Mouse (Mus musculus) myocyte (in vitro differentiated cells): ENCODE measurements around the gene Lrmda. TPM values are rescaled to one million over a fixed set of nuclear protein-coding genes. Genes with fewer than 3 reads are reported as not detected.

Source experiments
- H3K27me3 ChIP-seq: one replicate; pipeline ENCODE4 v1.6.1; 2011; ENCODE audit not compliant: control insufficient read depth, insufficient read depth, insufficient read length
- H3K36me3 ChIP-seq: one replicate; pipeline ENCODE4 v1.6.1; 2011; ENCODE audit not compliant: control insufficient read depth, insufficient read depth
- H3K4me2 ChIP-seq: one replicate; pipeline ENCODE4 v1.6.1; 2011; ENCODE audit warnings: low read depth, control low read depth
- H3K4me3 ChIP-seq: one replicate; pipeline ENCODE4 v1.5.1; 2011; ENCODE audit warnings: mild to moderate bottlenecking, control low read depth, moderate library complexity
- H3K79me2 ChIP-seq: one replicate; pipeline ENCODE4 v1.6.1; 2011; ENCODE audit not compliant: control insufficient read depth, insufficient read depth
- H3ac ChIP-seq: one replicate; pipeline ENCODE4 v1.6.1; 2011; ENCODE audit not compliant: control insufficient read depth, insufficient read length
- CEBPB ChIP-seq: IDR thresholded peaks from 2 replicates; pipeline ENCODE4 v1.6.1; 2011; ENCODE audit warnings: mild to moderate bottlenecking, moderate library complexity; ENCODE audit not compliant: poor library complexity, insufficient read depth, severe bottlenecking
- E2F4 ChIP-seq: IDR thresholded peaks from one replicate; pipeline ENCODE4 v1.6.1; 2011; ENCODE audit warnings: mild to moderate bottlenecking, control low read depth, moderate library complexity; ENCODE audit not compliant: insufficient read depth
- MAX ChIP-seq: IDR thresholded peaks from one replicate; pipeline ENCODE4 v1.6.1; 2011; ENCODE audit warnings: low read depth, mild to moderate bottlenecking, control low read depth
- MYOD1 ChIP-seq, 3 experiments: IDR thresholded peaks; one replicate each; pipeline ENCODE4 v1.6.1; 2011; ENCODE audit warnings: control low read depth in 2 of 3, low read depth in 2 of 3, mild to moderate bottlenecking in 2 of 3, moderate library complexity in 1 of 3; ENCODE audit not compliant: insufficient read length in 2 of 3, control insufficient read depth in 1 of 3
- MYOG ChIP-seq, 3 experiments: IDR thresholded peaks; one replicate each; pipeline ENCODE4 v1.6.1; 2011; ENCODE audit warnings: control low read depth in 2 of 3, low read depth in 2 of 3, mild to moderate bottlenecking in 2 of 3; ENCODE audit not compliant: insufficient read length in 2 of 3, control insufficient read depth in 1 of 3, insufficient read depth in 1 of 3
- POLR2A ChIP-seq: IDR thresholded peaks from one replicate; pipeline ENCODE4 v1.6.1; 2011; ENCODE audit warnings: low read depth, mild to moderate bottlenecking, control low read depth, moderate library complexity; ENCODE audit not compliant: insufficient read length
- POLR2AphosphoS2 ChIP-seq: IDR thresholded peaks from one replicate; pipeline ENCODE4 v1.6.1; 2011; ENCODE audit warnings: low read depth, control low read depth; ENCODE audit not compliant: insufficient read length
- REST ChIP-seq: IDR thresholded peaks from one replicate; pipeline ENCODE4 v1.6.1; 2011; ENCODE audit warnings: mild to moderate bottlenecking, control low read depth, moderate library complexity; ENCODE audit not compliant: insufficient read depth, insufficient read length
- SRF ChIP-seq: IDR thresholded peaks from one replicate; pipeline ENCODE4 v1.6.1; 2011; ENCODE audit warnings: low read depth; ENCODE audit not compliant: control insufficient read depth, insufficient read length
- TCF12 ChIP-seq: IDR thresholded peaks from one replicate; pipeline ENCODE4 v1.6.1; 2011; ENCODE audit warnings: mild to moderate bottlenecking, control low read depth; ENCODE audit not compliant: poor library complexity, insufficient read depth, severe bottlenecking
- TCF3 ChIP-seq: IDR thresholded peaks from one replicate; pipeline ENCODE4 v1.6.1; 2011; ENCODE audit warnings: low read depth, control low read depth; ENCODE audit not compliant: insufficient read length
- USF1 ChIP-seq: IDR thresholded peaks from one replicate; pipeline ENCODE4 v1.6.1; 2011; ENCODE audit warnings: low read depth, mild to moderate bottlenecking, control low read depth, moderate library complexity
- polyA plus RNA-seq: library from polyadenylated mRNA; unstranded; fragments of >200 nt; fragmentation: generic; extraction: Trizol; gene quantifications from one replicate; pipeline ENCODE4 v1.2.1, GENCODE M21; 2012; ENCODE audit warnings: missing spikeins

The Lrmda gene
- polyA plus RNA-seq, 1 experiment: 1.9 TPM

DNA sequence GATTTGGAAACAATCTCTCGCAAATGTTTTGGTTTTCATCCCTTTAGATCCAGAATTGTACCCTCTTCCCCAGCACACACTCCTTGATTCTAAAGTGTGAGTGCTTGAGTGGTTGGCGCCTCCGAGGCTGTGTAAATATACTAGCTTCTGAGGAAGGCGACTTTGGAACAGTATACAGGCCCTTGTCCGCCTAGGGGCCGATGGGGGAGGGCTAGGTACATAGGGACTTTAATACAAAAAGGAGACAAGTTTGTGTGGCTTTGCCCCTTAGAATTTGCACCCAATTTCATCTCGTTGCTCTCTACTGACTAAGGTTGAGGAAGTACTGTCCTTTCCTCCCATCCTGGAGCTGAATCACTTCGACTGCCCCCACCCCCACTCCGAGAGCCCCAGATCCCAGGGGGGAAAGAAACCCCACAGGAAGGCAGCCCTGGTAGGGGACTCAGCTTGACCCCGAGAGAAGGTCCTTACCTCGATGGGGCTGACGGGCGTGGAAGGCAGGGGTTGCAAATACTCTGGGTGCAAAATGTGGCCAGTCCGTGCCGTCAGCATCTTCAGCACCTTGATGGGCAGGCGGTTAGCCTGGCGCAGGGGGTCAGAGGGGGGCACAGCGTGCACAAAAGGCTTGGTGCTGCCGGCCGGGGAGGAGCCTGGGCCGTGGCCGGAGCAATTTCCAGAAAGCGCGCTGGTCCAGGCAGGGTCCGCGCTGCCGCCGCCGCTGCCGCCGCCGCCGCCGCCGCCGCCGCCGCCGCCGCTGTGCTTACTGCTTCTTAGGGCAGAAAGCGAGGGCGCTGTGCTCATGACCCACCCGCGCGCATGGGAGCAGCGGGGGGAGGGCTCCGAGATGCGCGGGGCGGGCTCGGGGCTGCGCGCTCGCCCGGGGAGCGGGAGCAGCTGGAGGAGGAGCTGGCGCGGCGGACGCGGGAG lies 32.5 kb upstream of the Lrmda start:
- Histone ChIP-seq H3K27me3 (no peaks in the 10 kb centered on the region), H3K79me2 (peaks cover 8% of the 10 kb centered on the region), H3K4me2 (peak overlapping the region; percentile 84), H3K4me3 (peak overlapping the region; percentile 56), H3K36me3 (no peaks in the 10 kb centered on the region), H3ac (peak overlapping the region; percentile 12)
- TF ChIP-seq USF1 (no peak), CEBPB (no peak), REST (no peak), E2F4 (peak; percentile 24), MAX (no peak)

DNA sequence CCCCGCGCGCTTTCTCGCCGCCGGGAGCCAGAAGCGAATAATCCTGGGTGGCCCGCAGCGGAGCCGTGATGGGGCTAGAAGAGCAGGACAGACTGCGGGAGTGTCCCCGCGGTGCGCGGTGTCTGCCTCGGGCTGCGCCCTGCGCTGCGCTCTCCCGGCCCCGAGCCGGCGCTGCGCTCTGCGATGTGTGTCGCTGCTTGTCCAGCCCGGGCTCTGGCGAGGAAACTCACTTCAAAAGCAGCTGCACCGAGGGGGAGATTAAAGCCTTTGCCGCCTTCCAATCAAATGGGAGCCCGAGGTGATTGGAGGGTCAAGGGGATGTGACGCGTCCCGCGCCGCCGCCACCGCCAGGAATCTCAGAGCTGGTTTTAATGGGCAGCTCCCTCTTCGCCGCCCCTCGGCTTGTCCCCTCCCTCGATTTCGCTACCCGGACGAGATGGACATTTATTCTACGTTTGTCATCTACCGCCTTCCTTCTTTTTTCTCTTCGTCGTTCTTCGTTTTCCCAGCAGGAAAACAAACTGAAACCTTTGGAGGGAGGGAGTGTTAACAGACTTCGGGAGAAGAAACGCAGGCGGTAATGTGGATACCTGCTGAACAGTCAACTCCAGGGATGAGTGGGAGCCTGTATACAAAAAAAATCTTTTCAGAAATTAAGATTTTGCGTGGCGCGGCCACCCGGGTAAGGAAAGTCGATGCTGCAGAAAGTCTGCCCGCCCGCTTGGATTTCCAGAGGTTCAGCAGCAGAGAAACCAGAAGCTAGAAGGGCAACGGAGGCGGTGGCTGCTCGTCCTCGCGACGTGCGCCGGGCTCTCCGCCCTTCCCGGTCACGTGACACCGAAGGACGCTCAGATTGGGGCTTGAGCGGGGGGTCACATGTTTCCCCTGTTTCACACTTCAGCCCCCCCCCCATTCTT lies 31.6 kb upstream of the Lrmda start:
- peak overlapping the region; percentile 12 for H3ac ChIP-seq
- H3K36me3 ChIP-seq: no peaks in the 10 kb centered on the region
- H3K27me3 ChIP-seq: no peaks in the 10 kb centered on the region
- peak; percentile 88 for TF ChIP-seq USF1
- TF ChIP-seq MYOD1 (IDR thresholded peaks at IDR 0.05; ENCODE audit: control insufficient read depth in 1 of 3, insufficient read length in 2 of 3, low read depth in 2 of 3): peak in 1 of 3 experiments; percentile 40
- no peak for TF ChIP-seq CEBPB
- peak; percentile 75 for TF ChIP-seq POLR2AphosphoS2
- no peak for TF ChIP-seq TCF3
- TF ChIP-seq SRF: no peak
- TF ChIP-seq REST: no peak
- TF ChIP-seq MYOG (IDR thresholded peaks at IDR 0.05; ENCODE audit: control insufficient read depth in 1 of 3, insufficient read depth in 1 of 3, insufficient read length in 2 of 3, low read depth in 2 of 3): peak in 1 of 3 experiments; percentile 36
- TF ChIP-seq E2F4: peak; percentile 77
- TF ChIP-seq TCF12: no peak
- peak; percentile 75 for TF ChIP-seq POLR2A
- no peak for TF ChIP-seq MAX
- peak overlapping the region; percentile 56 for H3K4me3 ChIP-seq
- peak overlapping the region; percentile 80 for H3K4me2 ChIP-seq
- peaks cover 8% of the 10 kb centered on the region for H3K79me2 ChIP-seq

DNA sequence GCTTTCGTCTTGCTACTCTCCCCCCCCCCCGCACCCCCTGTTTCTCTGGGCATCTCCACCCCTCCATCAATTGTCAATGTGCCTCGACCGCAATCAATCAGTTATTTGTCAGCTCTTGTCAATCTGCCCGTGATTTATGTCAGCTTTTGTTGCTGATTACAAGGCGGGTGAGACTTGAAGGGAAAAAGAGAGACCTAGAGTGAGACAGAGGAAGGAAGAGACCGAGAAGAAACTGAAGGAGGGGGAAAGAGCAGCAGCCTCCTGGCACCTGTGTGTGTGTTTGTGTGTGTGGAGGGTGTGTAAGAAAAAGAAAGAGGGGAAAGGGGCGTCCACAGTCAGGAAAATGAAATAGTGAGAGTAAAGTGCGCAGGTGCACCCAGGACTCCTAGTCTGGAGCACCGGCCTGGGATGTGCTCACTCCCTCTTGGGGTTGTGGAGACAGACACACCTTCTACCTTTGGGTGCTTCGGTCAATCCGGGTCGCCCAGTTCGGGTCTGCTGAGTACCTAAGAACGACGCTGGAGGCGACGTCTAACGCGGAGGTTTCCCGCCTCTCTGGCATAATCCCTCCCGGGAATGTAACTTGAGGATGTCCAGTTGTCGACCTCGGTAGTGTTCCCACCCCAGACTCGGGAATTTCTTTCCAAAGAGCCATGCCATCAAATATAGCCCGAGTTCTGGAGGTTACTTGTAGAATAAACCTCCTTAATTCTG lies 30.8 kb upstream of the Lrmda start:
- Histone ChIP-seq H3K4me3 (peak overlapping the region; percentile 56), H3K27me3 (no peaks in the 10 kb centered on the region), H3K36me3 (no peaks in the 10 kb centered on the region), H3K79me2 (peaks cover 8% of the 10 kb centered on the region), H3ac (no peak overlapping the region), H3K4me2 (peak overlapping the region; percentile 79)
- TF ChIP-seq SRF (no peak), CEBPB (no peak)

DNA sequence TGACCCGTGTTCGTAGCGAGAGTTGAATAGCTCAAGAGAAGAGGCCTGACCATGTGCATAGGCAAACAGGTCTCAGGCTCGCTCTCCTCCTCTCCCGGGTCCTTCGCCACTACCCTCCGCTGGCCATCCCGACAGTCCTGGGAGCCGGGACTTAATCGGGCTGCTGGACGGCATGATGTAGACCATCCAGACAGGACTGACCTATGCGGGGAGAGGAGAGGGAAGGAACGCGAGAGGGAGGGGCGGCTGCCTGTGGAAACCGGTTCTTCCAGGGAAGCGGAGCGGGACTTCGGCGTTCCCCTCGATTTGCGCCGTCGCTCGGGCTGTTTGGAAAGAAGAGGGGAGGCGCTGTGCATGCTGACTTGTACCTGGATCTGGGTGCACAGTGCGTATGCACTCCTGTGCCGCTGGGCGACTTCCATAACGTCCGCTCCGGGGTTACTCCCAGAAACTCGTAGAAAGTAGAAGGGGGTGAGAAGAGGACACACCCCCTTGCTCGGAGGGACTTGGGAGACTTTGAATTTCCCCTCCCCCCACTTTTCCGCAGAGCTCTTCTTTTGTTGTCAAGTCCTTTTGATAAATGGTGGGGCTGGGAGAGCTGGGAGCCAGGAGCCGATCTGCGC lies 30.1 kb upstream of the Lrmda start, which contains the start of gene Zfp503:
Gene Zfp503, minus strand, starts transcription at position 311 of the 623 bp plus-strand sequence.
- Histone ChIP-seq H3K27me3 (no peaks in the 10 kb centered on the region), H3K79me2 (peaks cover 8% of the 10 kb centered on the region)
- no peak for TF ChIP-seq TCF3
- no peak for TF ChIP-seq USF1
- no peak for TF ChIP-seq SRF
- TF ChIP-seq TCF12: no peak
- TF ChIP-seq E2F4: no peak
- no peak for TF ChIP-seq MYOG (IDR thresholded peaks at IDR 0.05; ENCODE audit: control insufficient read depth in 1 of 3, insufficient read depth in 1 of 3, insufficient read length in 2 of 3, low read depth in 2 of 3)

More for the DNA sequence above, 30.1 kb upstream of the Lrmda start, which contains the start of gene Zfp503:
- peak within 1 kb of the TSS; percentile 56 for H3K4me3 ChIP-seq
- H3K4me2 ChIP-seq: peak within 1 kb of the TSS; percentile 79
- H3K36me3 ChIP-seq: no peaks in the 10 kb centered on the region
- no peak within 1 kb of the TSS for H3ac ChIP-seq
